Mouse (Mus musculus): ENCODE measurements at regions not wholly inside any gene's neighbourhood (a gene's known extent, or its start where the extent isn't known, plus 50 kb on each side); places are given as distances from the start of the nearest gene placed in this dataset.

DNA sequence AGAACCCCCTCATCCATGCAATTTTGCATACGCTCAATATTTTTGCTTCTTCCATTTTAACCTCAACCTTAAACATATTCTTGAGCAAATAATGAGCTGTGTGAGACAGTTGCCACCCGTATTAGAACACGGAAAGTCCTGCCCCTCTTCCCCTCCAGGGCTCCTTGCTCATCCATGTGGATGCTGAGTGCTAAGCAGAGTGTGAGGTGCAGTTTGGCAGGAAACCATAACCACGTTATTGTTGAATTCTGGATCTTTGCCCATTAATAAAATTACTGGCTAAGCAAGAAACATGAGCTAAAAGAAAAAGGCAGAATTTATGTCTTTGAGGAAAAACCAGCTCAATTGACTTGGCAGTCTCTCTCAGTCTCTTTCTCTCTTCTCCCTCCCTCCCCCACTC, 301.4 kb downstream of the Ice1 start:
- Histone ChIP-seq H3K4me3 (ENCODE audit: low read depth, low read length) (no peak overlapping the region), H3K36me3 (ENCODE audit: control insufficient read depth, insufficient read depth, low read length) (no peaks in the 10 kb centered on the region), H3K27ac (ENCODE audit: insufficient read depth, low read depth, low read length) (no peak overlapping the region), H3K27me3 (ENCODE audit: control insufficient read depth, insufficient read depth, low read length) (no peaks in the 10 kb centered on the region), H3K4me1 (ENCODE audit: control insufficient read depth, insufficient read depth, insufficient read length, low read length) (no peaks in the 10 kb centered on the region)
- TF ChIP-seq CTCF (IDR thresholded peaks at IDR 0.05; ENCODE audit: extremely low read depth, insufficient read length, insufficient replicate concordance, low read depth, low read length) (no peak), POLR2A (IDR thresholded peaks at IDR 0.05; ENCODE audit: low read depth, low read length) (no peak)
- 72% methylated on average over 4 of the region's 4 CpGs for WGBS

DNA sequence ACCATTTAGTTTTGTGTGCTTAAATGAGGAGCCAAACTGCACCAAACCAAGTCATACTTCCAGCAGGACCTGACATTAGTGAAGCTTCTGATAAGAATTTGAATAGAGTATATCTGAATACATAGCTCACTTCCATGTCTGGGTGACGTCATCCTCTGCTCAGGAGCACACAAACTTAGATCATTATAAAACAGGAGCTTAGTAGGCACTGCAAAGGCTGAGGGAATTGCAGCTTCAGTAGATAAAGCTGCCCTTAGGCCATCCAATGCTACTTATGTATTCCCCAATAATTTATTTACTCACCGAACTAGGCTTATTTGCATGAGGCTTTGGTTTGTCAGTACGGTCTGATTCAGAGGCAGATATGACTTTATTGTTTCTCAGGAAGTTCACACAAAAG, 297.0 kb downstream of the Ice1 start:
- WGBS: 32% methylated on average over 3 of the region's 3 CpGs

DNA sequence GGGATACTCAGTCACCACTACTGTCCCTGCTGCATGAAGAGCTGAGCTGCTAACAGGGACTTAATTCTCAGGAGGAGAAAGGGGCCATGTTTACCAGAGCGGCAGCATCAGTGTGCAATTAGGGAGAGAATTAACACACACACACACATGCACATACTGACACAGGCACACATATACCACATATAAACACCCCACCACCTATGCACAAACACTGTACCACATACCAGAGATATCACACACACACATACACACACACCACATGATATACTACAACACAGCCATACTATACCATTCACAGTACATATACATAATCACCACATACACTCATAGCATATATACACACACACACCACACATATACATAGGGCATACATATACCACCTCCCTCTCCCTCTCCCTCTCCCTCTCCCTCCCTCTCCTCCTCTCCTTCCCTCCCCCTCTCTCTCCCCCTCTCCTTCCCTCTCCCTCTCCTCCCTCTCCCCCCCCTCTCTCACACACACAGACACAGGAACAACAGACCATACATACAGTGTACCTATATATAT, 294.2 kb downstream of the Ice1 start:
- Histone ChIP-seq H3K36me3 (ENCODE audit: control insufficient read depth, insufficient read depth, low read length) (no peaks in the 10 kb centered on the region), H3K4me1 (ENCODE audit: control insufficient read depth, insufficient read depth, insufficient read length, low read length) (no peaks in the 10 kb centered on the region), H3K27me3 (ENCODE audit: control insufficient read depth, insufficient read depth, low read length) (no peaks in the 10 kb centered on the region), H3K27ac (ENCODE audit: insufficient read depth, low read depth, low read length) (no peak overlapping the region), H3K4me3 (ENCODE audit: low read depth, low read length) (no peak overlapping the region)
- 90% methylated on average over 1 of the region's 1 CpGs for WGBS
- TF ChIP-seq CTCF (IDR thresholded peaks at IDR 0.05; ENCODE audit: extremely low read depth, insufficient read length, insufficient replicate concordance, low read depth, low read length) (no peak), POLR2A (IDR thresholded peaks at IDR 0.05; ENCODE audit: low read depth, low read length) (no peak)

More for the DNA sequence above, 297.0 kb downstream of the Ice1 start:
- TF ChIP-seq POLR2A (IDR thresholded peaks at IDR 0.05; ENCODE audit: low read depth, low read length) (no peak), CTCF (IDR thresholded peaks at IDR 0.05; ENCODE audit: extremely low read depth, insufficient read length, insufficient replicate concordance, low read depth, low read length) (no peak)
- Histone ChIP-seq H3K27ac (ENCODE audit: insufficient read depth, low read depth, low read length) (no peak overlapping the region), H3K4me1 (ENCODE audit: control insufficient read depth, insufficient read depth, insufficient read length, low read length) (no peaks in the 10 kb centered on the region), H3K36me3 (ENCODE audit: control insufficient read depth, insufficient read depth, low read length) (no peaks in the 10 kb centered on the region), H3K4me3 (ENCODE audit: low read depth, low read length) (no peak overlapping the region), H3K27me3 (ENCODE audit: control insufficient read depth, insufficient read depth, low read length) (no peaks in the 10 kb centered on the region)

DNA sequence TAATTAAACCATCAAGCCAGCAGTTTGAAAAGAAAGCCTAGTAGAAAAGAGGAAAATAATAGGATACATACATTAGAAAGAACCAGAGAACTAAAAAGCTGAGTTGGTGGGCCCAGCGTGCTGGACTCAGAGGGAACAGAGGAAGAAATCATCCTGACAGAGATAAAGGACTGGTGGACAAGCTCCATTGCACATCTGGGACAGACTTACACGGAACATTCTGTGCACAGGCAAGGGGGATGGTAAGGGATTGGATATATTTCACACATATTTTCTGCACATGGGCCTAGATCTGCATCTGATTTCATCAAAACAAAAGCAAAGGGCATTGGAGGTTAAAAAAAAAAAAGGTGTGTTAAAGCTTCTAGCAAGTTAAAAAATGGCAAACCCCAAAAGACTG, 293.5 kb downstream of the Ice1 start:
- H3K27me3 ChIP-seq (ENCODE audit: control insufficient read depth, insufficient read depth, low read length): no peaks in the 10 kb centered on the region
- H3K27ac ChIP-seq (ENCODE audit: insufficient read depth, low read depth, low read length): no peak overlapping the region
- TF ChIP-seq POLR2A (IDR thresholded peaks at IDR 0.05; ENCODE audit: low read depth, low read length) (no peak), CTCF (IDR thresholded peaks at IDR 0.05; ENCODE audit: extremely low read depth, insufficient read length, insufficient replicate concordance, low read depth, low read length) (no peak)
- no peaks in the 10 kb centered on the region for H3K36me3 ChIP-seq (ENCODE audit: control insufficient read depth, insufficient read depth, low read length)
- no peaks in the 10 kb centered on the region for H3K4me1 ChIP-seq (ENCODE audit: control insufficient read depth, insufficient read depth, insufficient read length, low read length)
- no peak overlapping the region for H3K4me3 ChIP-seq (ENCODE audit: low read depth, low read length)
- 72% methylated on average over 2 of the region's 2 CpGs for WGBS

GRCm38 (mm10) chr13:70344311-70344710, 293.1 kb downstream of the Ice1 start:
- WGBS: 64% methylated on average over 5 of the region's 5 CpGs

GRCm38 (mm10) chr13:70348456-70348855, 289.0 kb downstream of the Ice1 start:
- WGBS: 84% methylated on average over 4 of the region's 4 CpGs
- no peak overlapping the region for H3K4me3 ChIP-seq (ENCODE audit: low read depth, low read length)
- H3K27ac ChIP-seq (ENCODE audit: insufficient read depth, low read depth, low read length): no peak overlapping the region
- no peaks in the 10 kb centered on the region for H3K4me1 ChIP-seq (ENCODE audit: control insufficient read depth, insufficient read depth, insufficient read length, low read length)
- TF ChIP-seq POLR2A (IDR thresholded peaks at IDR 0.05; ENCODE audit: low read depth, low read length): no peak
- TF ChIP-seq CTCF (IDR thresholded peaks at IDR 0.05; ENCODE audit: extremely low read depth, insufficient read length, insufficient replicate concordance, low read depth, low read length): no peak
- H3K27me3 ChIP-seq (ENCODE audit: control insufficient read depth, insufficient read depth, low read length): no peaks in the 10 kb centered on the region
- H3K36me3 ChIP-seq (ENCODE audit: control insufficient read depth, insufficient read depth, low read length): no peaks in the 10 kb centered on the region

More at GRCm38 (mm10) chr13:70344311-70344710, 293.1 kb downstream of the Ice1 start:
- H3K36me3 ChIP-seq (ENCODE audit: control insufficient read depth, insufficient read depth, low read length): no peaks in the 10 kb centered on the region
- no peak for TF ChIP-seq CTCF (IDR thresholded peaks at IDR 0.05; ENCODE audit: extremely low read depth, insufficient read length, insufficient replicate concordance, low read depth, low read length)
- no peak for TF ChIP-seq POLR2A (IDR thresholded peaks at IDR 0.05; ENCODE audit: low read depth, low read length)
- H3K4me3 ChIP-seq (ENCODE audit: low read depth, low read length): no peak overlapping the region
- no peaks in the 10 kb centered on the region for H3K4me1 ChIP-seq (ENCODE audit: control insufficient read depth, insufficient read depth, insufficient read length, low read length)
- H3K27me3 ChIP-seq (ENCODE audit: control insufficient read depth, insufficient read depth, low read length): no peaks in the 10 kb centered on the region
- no peak overlapping the region for H3K27ac ChIP-seq (ENCODE audit: insufficient read depth, low read depth, low read length)

DNA sequence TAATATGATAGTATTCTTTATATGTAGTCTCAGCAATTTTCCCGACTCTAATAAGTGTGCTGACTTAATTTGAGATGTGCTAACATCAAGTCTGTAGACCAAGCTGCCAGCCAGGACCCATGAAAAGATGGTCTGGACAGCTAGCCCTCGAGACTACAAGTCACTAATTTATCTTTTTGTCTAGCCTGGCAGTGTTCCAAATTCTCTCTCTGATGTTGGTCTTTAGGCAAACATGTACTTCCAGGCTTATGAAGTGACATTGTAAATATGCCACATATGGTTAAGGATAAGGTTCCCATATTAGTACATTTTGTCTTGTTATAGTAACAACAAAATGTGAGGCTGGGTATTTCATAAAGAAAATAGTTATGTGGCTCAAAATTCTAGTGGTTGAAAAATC, 288.5 kb downstream of the Ice1 start:
- H3K4me3 ChIP-seq (ENCODE audit: low read depth, low read length): no peak overlapping the region
- H3K4me1 ChIP-seq (ENCODE audit: control insufficient read depth, insufficient read depth, insufficient read length, low read length): no peaks in the 10 kb centered on the region
- H3K27me3 ChIP-seq (ENCODE audit: control insufficient read depth, insufficient read depth, low read length): no peaks in the 10 kb centered on the region
- H3K36me3 ChIP-seq (ENCODE audit: control insufficient read depth, insufficient read depth, low read length): no peaks in the 10 kb centered on the region
- H3K27ac ChIP-seq (ENCODE audit: insufficient read depth, low read depth, low read length): no peak overlapping the region
- no peak for TF ChIP-seq CTCF (IDR thresholded peaks at IDR 0.05; ENCODE audit: extremely low read depth, insufficient read length, insufficient replicate concordance, low read depth, low read length)
- no peak for TF ChIP-seq POLR2A (IDR thresholded peaks at IDR 0.05; ENCODE audit: low read depth, low read length)
- WGBS: 44% methylated on average over 2 of the region's 2 CpGs

Measured in small intestine, adult 2 months (tissue).